Mouse (Mus musculus) thymus, adult 2 months (tissue): ENCODE results near the gene 3425401B19Rik.

Experiments used
- CTCF ChIP-seq: fragments of 200-500 bp; IDR thresholded peaks from 2 replicates; pipeline ENCODE4 v1.5.1; 2012; ENCODE audit warnings: mild to moderate bottlenecking, control low read depth, low read length, moderate library complexity, borderline replicate concordance; ENCODE audit not compliant: control insufficient read depth, poor library complexity, insufficient read depth; ENCODE audit errors: extremely low read depth
- POLR2A ChIP-seq: fragments of 200-500 bp; IDR thresholded peaks from 2 replicates; pipeline ENCODE4 v1.6.1; 2012; ENCODE audit warnings: mild to moderate bottlenecking, low read length, control low read depth, moderate library complexity; ENCODE audit not compliant: control insufficient read depth, poor library complexity, insufficient read depth; ENCODE audit errors: extremely low read depth

DNA sequence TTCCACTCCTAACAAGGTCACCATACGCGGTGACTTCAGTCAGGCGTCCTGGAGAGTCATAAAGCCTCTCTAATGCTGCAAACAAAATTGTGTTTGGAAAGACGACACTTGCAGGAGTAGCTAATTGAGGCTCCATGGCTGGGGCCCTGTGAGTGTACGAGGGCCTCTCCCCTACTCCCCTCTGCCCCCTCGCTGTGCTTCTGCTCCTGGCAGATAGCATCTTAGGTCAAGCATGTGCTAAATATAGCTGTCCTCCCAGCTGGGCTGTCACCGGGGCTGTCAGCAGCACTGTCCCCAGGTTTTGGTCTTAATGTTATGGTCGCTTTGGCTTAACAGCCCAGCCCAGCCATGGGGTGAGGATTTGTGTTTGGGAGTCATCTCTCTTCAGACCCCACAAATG is 15.9 kb upstream of the 3425401B19Rik start:
- TF ChIP-seq CTCF, result no peak
- TF ChIP-seq POLR2A, result no peak
